Mouse (Mus musculus) midbrain, embryonic 13.5 days (tissue): ENCODE measurements around the gene Mta3. TPM values are rescaled to one million over a fixed set of nuclear protein-coding genes. Genes with fewer than 3 reads are reported as not detected.

Experiments used
- ATAC-seq: fragments of 200-750 bp; cut with Nextera tagmentation; 2 replicates; pipeline ENCODE4 v1.8.0; 2017; ENCODE audit warnings: mild to moderate bottlenecking, moderate TSS enrichment, moderate library complexity
- H3K27ac ChIP-seq: fragments of 300-500 bp; sonication (generic); 2 replicates; pipeline ENCODE4 v1.5.1; 2015; ENCODE audit warnings: inconsistent platforms, mild to moderate bottlenecking, moderate library complexity
- H3K27me3 ChIP-seq: fragments of 300-500 bp; sonication (generic); 2 replicates; pipeline ENCODE4 v1.6.1; 2015; ENCODE audit warnings: mild to moderate bottlenecking, inconsistent platforms
- H3K36me3 ChIP-seq: fragments of 300-500 bp; sonication (generic); 2 replicates; pipeline ENCODE4 v1.6.1; 2015; ENCODE audit warnings: mild to moderate bottlenecking, inconsistent platforms
- H3K4me1 ChIP-seq: fragments of 300-500 bp; sonication (generic); replicated peaks from 2 replicates; pipeline ENCODE4 v1.6.1; 2015; ENCODE audit warnings: inconsistent platforms
- H3K4me2 ChIP-seq: fragments of 300-500 bp; sonication (generic); replicated peaks from 2 replicates; pipeline ENCODE4 v1.6.1; 2015; ENCODE audit warnings: moderate library complexity, mild to moderate bottlenecking, inconsistent platforms
- H3K4me3 ChIP-seq: fragments of 300-500 bp; sonication (generic); replicated peaks from 2 replicates; pipeline ENCODE4 v1.5.1; 2015; ENCODE audit warnings: mild to moderate bottlenecking, inconsistent platforms
- H3K9ac ChIP-seq: fragments of 300-500 bp; sonication (generic); replicated peaks from 2 replicates; pipeline ENCODE4 v1.6.1; 2015; ENCODE audit warnings: mild to moderate bottlenecking, inconsistent platforms
- H3K9me3 ChIP-seq: fragments of 300-500 bp; sonication (generic); 2 replicates; pipeline ENCODE4 v1.6.1; 2016; ENCODE audit warnings: mild to moderate bottlenecking, inconsistent platforms
- WGBS: fragments of 180-500 bp; shearing (Covaris S2); methylation state at CpG from one replicate; pipeline ENCODE4 v1.1.7; 2015; 5-methylcytosine and 5-hydroxymethylcytosine counted together
- polyA plus RNA-seq: library from polyadenylated mRNA; unstranded; fragments of >200 nt; fragmentation: Nextera tagmentation; extraction: Ambion mirVana; gene quantifications from 2 replicates; pipeline ENCODE4 v1.2.1, GENCODE M21; 2015

The Mta3 gene
- polyA plus RNA-seq, 1 experiment from 2014 or later = 26.6 TPM

DNA sequence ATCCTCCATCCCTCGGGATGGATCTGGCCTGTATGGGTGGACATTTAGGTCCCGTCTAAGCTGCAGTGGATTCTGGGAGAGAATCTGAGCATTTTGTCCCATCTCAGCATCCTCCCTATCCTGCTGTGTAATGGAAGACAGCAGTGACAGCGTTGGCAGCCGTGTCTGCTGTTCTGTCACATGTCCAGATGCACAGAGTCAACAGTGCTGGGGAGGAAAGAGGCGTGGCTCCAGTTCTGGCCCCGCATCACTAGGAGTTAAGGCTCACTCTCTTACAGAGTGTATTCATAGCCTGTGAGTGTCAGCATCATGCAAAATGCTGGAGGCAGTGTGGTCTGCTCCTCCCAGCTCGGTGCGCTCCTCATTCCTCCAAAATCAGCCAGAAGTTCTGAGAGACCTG, 113.5 kb downstream of the Mta3 start:
- Histone ChIP-seq H3K4me1 (peaks cover 15% of the 10 kb centered on the region), H3K9ac (no peak overlapping the region), H3K4me3 (no peak overlapping the region), H3K36me3 (0 out of 2 replicates have a peak, but pooled peaks cover 3% of the 10 kb centered on the region), H3K27me3 (no peaks in the 10 kb centered on the region), H3K4me2 (no peak overlapping the region), H3K9me3 (no peaks in the 10 kb centered on the region), H3K27ac (no peak overlapping the region)
- 83% methylated on average over 8 of the region's 8 CpGs for WGBS
- ATAC-seq = no peak

DNA sequence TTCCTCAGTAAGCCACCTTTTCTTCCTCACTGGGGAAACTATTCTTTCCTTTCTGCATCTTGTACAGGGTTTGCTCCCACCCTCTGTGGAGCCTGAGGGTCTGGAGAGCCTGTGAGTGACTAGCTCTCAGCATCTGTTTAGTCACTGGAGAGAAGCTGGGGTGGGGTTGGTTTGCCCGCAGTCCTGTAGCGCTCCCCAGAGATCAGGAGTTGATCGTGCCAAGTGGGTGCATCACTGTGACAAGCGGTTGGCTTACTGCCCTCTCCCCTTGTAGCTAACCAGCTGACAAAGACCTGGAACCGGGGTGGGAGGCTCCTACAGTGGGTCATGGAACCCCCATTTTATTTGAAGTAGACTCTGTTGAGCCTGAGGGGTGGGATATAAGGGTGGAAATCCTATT, 114.7 kb downstream of the Mta3 start:
- Histone ChIP-seq H3K36me3 (0 out of 2 replicates have a peak, but pooled peaks cover 3% of the 10 kb centered on the region), H3K4me3 (no peak overlapping the region), H3K4me1 (peaks cover 15% of the 10 kb centered on the region), H3K27ac (0 out of 2 replicates have a peak overlapping the region, but pooled peaks have one; percentile 7), H3K4me2 (no peak overlapping the region), H3K9me3 (no peaks in the 10 kb centered on the region), H3K9ac (no peak overlapping the region), H3K27me3 (no peaks in the 10 kb centered on the region)
- peak; percentile 46; the same call in 1 of the 2 replicates for ATAC-seq
- 66% methylated on average over 5 of the region's 5 CpGs for WGBS

DNA sequence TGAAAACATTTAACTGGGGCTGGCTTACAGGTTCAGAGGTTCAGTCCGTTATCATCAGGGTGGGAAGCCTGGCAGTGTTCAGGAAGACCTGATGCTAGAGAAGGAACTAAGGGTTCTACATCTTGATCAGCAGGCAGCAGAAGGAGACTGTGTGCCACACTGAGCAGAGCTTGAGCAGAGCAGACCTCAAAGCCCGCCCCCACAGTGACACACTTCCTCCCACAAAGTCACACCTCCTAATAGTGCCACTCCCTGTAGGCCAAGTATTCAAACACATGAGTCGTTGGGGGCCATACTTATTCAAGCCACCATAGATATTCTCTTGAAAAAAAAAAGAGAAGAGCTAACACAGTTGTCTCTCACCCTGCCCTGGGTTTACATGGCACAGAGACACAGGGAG, 115.9 kb downstream of the Mta3 start:
- Histone ChIP-seq H3K36me3 (0 out of 2 replicates have a peak, but pooled peaks cover 3% of the 10 kb centered on the region), H3K4me3 (no peak overlapping the region), H3K27ac (no peak overlapping the region), H3K4me2 (no peak overlapping the region), H3K9me3 (no peaks in the 10 kb centered on the region), H3K9ac (no peak overlapping the region), H3K4me1 (peaks cover 15% of the 10 kb centered on the region), H3K27me3 (no peaks in the 10 kb centered on the region)
- WGBS = 95% methylated on average over 3 of the region's 3 CpGs
- ATAC-seq = no peak

DNA sequence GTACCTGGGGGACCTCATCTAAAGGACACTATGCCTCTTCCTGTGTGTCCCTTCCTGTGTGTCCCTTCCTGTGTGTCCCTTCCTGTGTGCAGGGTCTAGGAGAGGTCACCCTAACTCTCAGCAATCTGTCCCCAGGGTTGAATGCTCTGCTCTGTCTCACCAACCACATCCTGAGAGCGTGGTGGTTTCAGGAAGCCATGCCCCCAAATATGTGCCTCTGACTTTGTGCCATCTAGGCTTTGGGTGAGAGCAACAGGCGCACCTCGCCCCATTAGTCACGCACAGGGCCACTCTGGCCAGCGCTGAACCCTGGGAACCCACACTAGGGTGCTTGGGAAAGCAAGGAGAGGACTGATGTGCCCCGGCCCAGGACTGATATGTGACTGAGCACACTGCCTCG, 117.9 kb downstream of the Mta3 start:
- WGBS = 92% methylated on average over 7 of the region's 7 CpGs
- ATAC-seq = no peak
- Histone ChIP-seq H3K36me3 (no peaks in the 10 kb centered on the region), H3K4me3 (no peak overlapping the region), H3K27me3 (no peaks in the 10 kb centered on the region), H3K9ac (no peak overlapping the region), H3K4me2 (no peak overlapping the region), H3K9me3 (no peaks in the 10 kb centered on the region), H3K4me1 (peaks cover 15% of the 10 kb centered on the region), H3K27ac (no peak overlapping the region)

DNA sequence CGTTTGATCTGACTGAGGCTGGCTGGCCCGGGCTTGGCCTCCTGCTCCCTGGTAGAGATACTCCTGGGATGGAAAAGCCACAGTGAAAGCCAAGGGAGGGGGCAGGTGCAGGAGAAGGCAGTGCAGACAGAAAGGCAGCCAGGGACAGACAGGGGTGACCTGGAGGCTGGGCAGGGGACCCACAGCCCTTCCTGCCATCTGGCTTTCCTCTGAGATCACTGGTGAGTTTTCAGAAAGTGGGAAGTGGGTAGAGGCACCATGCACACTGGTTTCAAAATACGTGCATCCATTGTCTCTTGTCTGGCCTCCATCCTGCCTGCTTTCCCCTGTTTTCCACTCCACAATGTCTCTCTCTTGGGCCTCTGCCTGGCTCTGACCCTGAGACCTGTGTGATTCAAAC, 123.4 kb downstream of the Mta3 start:
- H3K4me1 ChIP-seq = no peaks in the 10 kb centered on the region
- no peaks in the 10 kb centered on the region for H3K27me3 ChIP-seq
- no peak overlapping the region for H3K27ac ChIP-seq
- 66% methylated on average over 3 of the region's 3 CpGs for WGBS
- H3K9ac ChIP-seq = no peak overlapping the region
- H3K9me3 ChIP-seq = no peaks in the 10 kb centered on the region
- no peak for ATAC-seq
- H3K4me3 ChIP-seq = no peak overlapping the region
- H3K36me3 ChIP-seq = no peaks in the 10 kb centered on the region
- H3K4me2 ChIP-seq = no peak overlapping the region

DNA sequence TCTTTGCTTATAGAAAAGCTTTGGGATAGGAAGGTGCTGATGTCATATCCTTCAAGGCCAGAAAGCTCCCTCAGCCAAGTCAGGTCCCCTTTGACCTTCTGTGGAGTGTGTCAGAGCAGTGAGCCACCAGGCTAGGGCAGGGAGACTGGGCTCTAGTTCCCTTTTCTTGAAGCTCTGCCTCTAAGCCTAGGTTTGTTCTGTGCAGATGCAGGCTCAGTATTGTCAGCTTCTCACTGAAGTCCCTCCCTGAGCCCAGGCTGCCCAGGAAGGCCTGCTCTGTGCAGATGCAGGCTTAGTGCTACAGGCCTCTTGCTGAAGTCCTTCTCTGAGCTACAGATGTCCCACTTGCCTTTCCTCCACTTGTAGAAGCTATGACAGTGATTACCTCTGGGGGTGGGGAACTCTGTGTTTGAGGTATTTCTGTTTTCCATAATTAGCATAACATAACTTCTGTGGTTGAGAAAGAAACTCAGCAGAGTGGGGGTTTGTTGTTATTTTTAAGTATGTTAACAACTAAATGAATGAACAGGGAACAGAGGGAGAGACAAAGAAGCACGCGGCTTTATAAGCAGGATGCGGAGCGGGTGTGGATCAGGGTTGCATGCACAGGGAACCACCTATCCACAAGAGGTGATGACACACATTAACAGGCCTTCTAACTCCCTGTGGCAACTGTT, 124.8 kb downstream of the Mta3 start:
- Histone ChIP-seq H3K27me3 (no peaks in the 10 kb centered on the region), H3K4me2 (no peak overlapping the region), H3K36me3 (no peaks in the 10 kb centered on the region), H3K9ac (no peak overlapping the region), H3K4me1 (no peaks in the 10 kb centered on the region), H3K27ac (no peak overlapping the region), H3K4me3 (no peak overlapping the region), H3K9me3 (no peaks in the 10 kb centered on the region)
- 98% methylated on average over 4 of the region's 4 CpGs for WGBS
- ATAC-seq = no peak

DNA sequence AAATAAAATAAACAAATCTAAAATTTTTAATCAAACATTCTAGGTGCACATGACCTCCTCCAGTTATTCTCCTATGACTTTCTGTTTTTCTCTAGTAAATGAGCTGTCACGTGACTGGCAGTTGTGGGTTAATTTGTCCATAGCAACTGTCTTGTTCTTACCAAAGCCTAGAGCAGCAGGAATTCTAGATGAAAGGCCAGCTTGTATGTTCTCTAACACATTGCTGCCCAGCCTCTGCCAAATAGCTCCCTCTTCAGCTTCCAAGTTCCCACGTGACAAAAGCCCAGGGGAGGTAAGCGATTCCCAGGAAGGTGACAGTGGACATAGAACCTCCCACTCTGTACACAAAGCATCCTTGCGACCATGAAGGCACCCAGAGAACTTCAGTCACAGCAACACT, 128.2 kb downstream of the Mta3 start:
- Histone ChIP-seq H3K4me1 (no peaks in the 10 kb centered on the region), H3K36me3 (no peaks in the 10 kb centered on the region), H3K4me2 (no peak overlapping the region), H3K9me3 (no peaks in the 10 kb centered on the region), H3K27ac (no peak overlapping the region), H3K27me3 (no peaks in the 10 kb centered on the region), H3K9ac (no peak overlapping the region), H3K4me3 (no peak overlapping the region)
- WGBS = 66% methylated on average over 4 of the region's 4 CpGs
- ATAC-seq = no peak

DNA sequence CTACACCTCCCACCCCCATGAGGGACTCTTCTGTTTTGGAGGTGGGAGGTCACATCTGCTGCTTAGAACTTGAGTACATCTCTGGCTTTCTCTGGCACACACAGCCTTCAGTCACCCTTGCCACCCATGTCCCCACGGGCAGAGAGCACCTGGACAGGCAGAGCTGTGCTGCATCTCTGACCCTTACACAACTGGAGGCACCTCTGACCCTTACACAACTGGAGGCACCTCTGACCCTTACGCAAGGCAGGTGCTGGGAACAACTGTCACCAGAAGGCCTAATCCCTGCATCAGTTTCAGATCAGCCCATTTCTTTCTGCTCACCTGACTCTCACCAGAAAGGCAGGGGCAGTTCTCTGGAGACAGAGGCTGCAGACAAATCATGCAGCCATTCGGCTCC, 130.1 kb downstream of the Mta3 start:
- H3K4me1 ChIP-seq = no peaks in the 10 kb centered on the region
- H3K27ac ChIP-seq = no peak overlapping the region
- no peak overlapping the region for H3K4me3 ChIP-seq
- no peaks in the 10 kb centered on the region for H3K9me3 ChIP-seq
- no peaks in the 10 kb centered on the region for H3K36me3 ChIP-seq
- ATAC-seq = no peak
- H3K9ac ChIP-seq = no peak overlapping the region
- WGBS = 66% methylated on average over 3 of the region's 3 CpGs
- no peaks in the 10 kb centered on the region for H3K27me3 ChIP-seq
- H3K4me2 ChIP-seq = no peak overlapping the region

DNA sequence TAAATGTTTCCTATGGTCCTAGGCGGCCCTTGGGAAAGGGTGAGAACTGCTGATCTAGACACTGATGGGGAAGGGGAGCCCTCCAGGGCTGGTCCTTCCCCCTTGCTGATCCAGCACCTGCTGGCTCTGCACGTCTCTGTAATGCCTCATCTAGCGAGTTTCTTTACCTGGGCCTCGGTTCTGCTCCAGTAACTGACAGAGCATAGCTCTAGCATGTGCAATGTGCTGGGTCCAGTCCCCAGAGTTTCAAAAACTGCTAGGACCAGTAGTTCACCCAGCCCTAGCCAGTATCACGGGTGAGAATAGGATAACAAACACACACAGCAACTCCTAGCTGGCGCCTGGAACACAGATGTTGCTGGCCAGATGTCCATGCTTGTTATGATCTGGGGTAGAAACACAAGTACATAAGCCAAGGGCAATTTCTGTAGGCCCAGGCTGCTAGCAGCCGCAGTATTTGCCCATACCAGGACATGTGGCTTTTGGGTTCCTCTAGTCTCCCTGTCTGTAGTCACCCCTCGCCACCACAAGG, 131.8 kb downstream of the Mta3 start:
- 79% methylated on average over 8 of the region's 8 CpGs for WGBS
- no peaks in the 10 kb centered on the region for H3K9me3 ChIP-seq
- no peaks in the 10 kb centered on the region for H3K27me3 ChIP-seq
- H3K4me2 ChIP-seq = no peak overlapping the region
- H3K9ac ChIP-seq = no peak overlapping the region
- H3K27ac ChIP-seq = no peak overlapping the region
- no peaks in the 10 kb centered on the region for H3K4me1 ChIP-seq
- H3K4me3 ChIP-seq = no peak overlapping the region
- H3K36me3 ChIP-seq = no peaks in the 10 kb centered on the region
- ATAC-seq = 0 out of 2 replicates have a peak, but pooled peaks have one; percentile 19

DNA sequence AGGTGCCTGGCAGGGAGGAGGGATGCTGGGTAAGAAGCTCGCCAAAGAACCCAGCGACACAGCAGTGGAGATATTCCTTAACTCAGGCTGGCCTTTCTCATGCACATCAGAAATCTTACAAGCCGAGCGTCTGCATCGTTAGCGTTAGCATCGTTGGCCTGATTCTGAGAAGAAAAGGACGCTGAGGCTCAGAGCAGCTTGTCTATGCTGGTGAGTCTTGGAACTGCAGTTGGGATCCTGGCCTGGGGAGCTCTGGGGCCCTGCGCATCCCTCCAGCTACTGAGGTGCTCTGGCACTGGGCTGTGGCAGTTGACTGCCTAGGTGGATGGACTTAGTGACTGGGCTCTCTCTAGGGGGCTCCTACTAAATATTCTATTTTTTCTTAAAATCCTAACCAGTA, 133.2 kb downstream of the Mta3 start:
- Histone ChIP-seq H3K27ac (no peak overlapping the region), H3K4me2 (no peak overlapping the region), H3K9ac (no peak overlapping the region), H3K4me3 (no peak overlapping the region), H3K9me3 (no peaks in the 10 kb centered on the region), H3K27me3 (no peaks in the 10 kb centered on the region), H3K4me1 (0 out of 2 replicates have a peak, but pooled peaks cover 5% of the 10 kb centered on the region), H3K36me3 (no peaks in the 10 kb centered on the region)
- 58% methylated on average over 9 of the region's 9 CpGs for WGBS
- no peak for ATAC-seq

DNA sequence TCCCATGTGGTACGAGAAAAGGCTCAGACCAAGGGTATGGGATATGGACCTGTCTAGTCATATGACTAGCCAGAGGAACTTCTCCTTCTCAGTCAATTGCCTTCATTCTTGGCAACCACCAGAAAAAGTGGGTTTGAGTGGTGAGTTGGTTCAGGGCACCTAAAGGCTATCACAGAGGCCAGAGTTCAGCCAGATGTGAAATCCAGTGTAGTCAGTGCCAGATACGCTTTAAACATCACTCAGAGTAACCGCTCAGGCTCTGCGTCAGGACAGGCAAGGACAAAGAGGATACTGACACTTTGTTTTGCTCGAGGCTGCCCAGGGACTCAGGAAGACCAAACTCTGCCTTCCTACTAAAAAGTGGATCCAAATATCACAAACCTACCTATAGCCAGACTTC, 135.0 kb downstream of the Mta3 start:
- WGBS = 83% methylated on average over 5 of the region's 5 CpGs
- H3K36me3 ChIP-seq = no peaks in the 10 kb centered on the region
- ATAC-seq = no peak
- no peak overlapping the region for H3K9ac ChIP-seq
- H3K4me1 ChIP-seq = 0 out of 2 replicates have a peak, but pooled peaks cover 5% of the 10 kb centered on the region
- H3K27ac ChIP-seq = no peak overlapping the region
- H3K9me3 ChIP-seq = no peaks in the 10 kb centered on the region
- H3K4me3 ChIP-seq = no peak overlapping the region
- no peak overlapping the region for H3K4me2 ChIP-seq
- H3K27me3 ChIP-seq = no peaks in the 10 kb centered on the region

DNA sequence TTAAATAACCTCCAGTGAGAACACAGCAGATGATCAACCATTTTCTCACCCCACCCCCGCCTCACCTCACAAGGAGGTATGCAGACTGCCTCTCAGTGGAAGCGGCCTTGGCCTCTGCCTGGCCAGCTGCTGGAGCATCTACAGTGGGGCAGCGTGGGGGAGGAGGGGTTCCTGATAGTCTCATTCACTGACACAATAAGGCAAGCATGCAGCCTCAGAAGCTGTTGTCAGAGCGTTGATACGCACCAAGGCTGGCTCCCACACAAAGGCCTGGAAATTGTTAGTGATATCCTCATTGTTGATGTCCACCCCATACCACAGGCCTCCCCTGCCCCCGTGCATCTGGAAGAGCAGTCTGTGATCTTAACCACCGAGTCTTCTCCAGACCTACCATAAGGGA, 137.8 kb downstream of the Mta3 start:
- Histone ChIP-seq H3K9me3 (no peaks in the 10 kb centered on the region), H3K4me3 (no peak overlapping the region), H3K9ac (no peak overlapping the region), H3K4me2 (no peak overlapping the region), H3K27ac (no peak overlapping the region), H3K36me3 (no peaks in the 10 kb centered on the region), H3K4me1 (peaks cover 6% of the 10 kb centered on the region; the same call in 1 of the 2 replicates), H3K27me3 (no peaks in the 10 kb centered on the region)
- ATAC-seq = no peak
- whole genome bisulfite sequencing = 64% methylated on average over 7 of the region's 7 CpGs

DNA sequence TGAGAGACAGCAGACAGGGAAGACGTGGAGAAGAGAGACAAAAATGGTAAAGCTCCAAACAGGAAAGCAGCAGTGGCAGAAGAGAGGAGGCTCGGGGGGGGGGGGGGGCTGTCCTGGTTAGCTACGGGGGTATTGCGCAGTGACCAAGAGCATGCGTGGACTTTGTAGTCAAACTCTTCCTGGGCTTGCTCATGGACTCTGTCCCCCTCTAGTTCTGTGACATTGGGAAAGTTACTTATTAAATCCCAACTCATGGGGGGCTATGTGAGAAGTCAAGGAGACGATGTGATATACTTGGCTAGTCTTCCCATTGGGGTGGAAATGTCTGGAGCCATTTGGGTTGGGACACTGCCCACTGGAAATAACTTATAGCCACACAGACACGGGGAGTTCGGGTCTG, 139.6 kb downstream of the Mta3 start:
- Histone ChIP-seq H3K27ac (no peak overlapping the region), H3K4me2 (no peak overlapping the region), H3K27me3 (no peaks in the 10 kb centered on the region), H3K36me3 (no peaks in the 10 kb centered on the region), H3K4me3 (no peak overlapping the region), H3K9me3 (no peaks in the 10 kb centered on the region), H3K9ac (no peak overlapping the region), H3K4me1 (peaks cover 22% of the 10 kb centered on the region)
- ATAC-seq = no peak
- 97% methylated on average over 8 of the region's 8 CpGs for WGBS
